Mouse (Mus musculus) limb, embryonic 10.5 days (tissue): ENCODE data around the gene Bicd2. TPM values are rescaled to one million over a fixed set of nuclear protein-coding genes. Genes with fewer than 3 reads are reported as not detected.
A peak's percentile ranks its signal among the peaks of the same experiment; 100 is the strongest.

Experiments used
- DNase-seq: peaks from one replicate; pipeline ENCODE4 v3.0.0-alpha.2; 2017; ENCODE audit warnings: low spot score
- H3K27ac ChIP-seq: fragments of 300-500 bp; sonication (generic); 2 replicates; pipeline ENCODE4 v1.5.1; 2016; ENCODE audit warnings: mild to moderate bottlenecking
- H3K27me3 ChIP-seq: fragments of 300-500 bp; sonication (generic); 2 replicates; pipeline ENCODE4 v1.6.1; 2016; ENCODE audit warnings: low read depth, mild to moderate bottlenecking; ENCODE audit not compliant: poor library complexity, severe bottlenecking
- H3K36me3 ChIP-seq: fragments of 300-500 bp; sonication (generic); 2 replicates; pipeline ENCODE4 v1.6.1; 2016; ENCODE audit warnings: mild to moderate bottlenecking, moderate library complexity
- H3K4me1 ChIP-seq: fragments of 300-500 bp; sonication (generic); 2 replicates; pipeline ENCODE4 v1.6.1; 2016
- H3K4me3 ChIP-seq: fragments of 300-500 bp; sonication (generic); 2 replicates; pipeline ENCODE4 v1.5.1; 2016; ENCODE audit warnings: mild to moderate bottlenecking, moderate library complexity
- H3K9me3 ChIP-seq: fragments of 300-500 bp; sonication (generic); replicated peaks from 2 replicates; pipeline ENCODE4 v1.6.1; 2016; ENCODE audit warnings: mild to moderate bottlenecking
- WGBS: fragments of 180-500 bp; shearing (Covaris S2); methylation state at CpG from one replicate; pipeline ENCODE4 v1.1.7; 2016; 5-methylcytosine and 5-hydroxymethylcytosine counted together
- polyA plus RNA-seq: library from polyadenylated mRNA; unstranded; fragments of >200 nt; fragmentation: Nextera tagmentation; extraction: Ambion mirVana; gene quantifications from 2 replicates; pipeline ENCODE4 v1.2.1, GENCODE M21; 2016

Gene Bicd2
- polyA plus RNA-seq, 1 experiment from 2014 or later, result 31.2 TPM

DNA sequence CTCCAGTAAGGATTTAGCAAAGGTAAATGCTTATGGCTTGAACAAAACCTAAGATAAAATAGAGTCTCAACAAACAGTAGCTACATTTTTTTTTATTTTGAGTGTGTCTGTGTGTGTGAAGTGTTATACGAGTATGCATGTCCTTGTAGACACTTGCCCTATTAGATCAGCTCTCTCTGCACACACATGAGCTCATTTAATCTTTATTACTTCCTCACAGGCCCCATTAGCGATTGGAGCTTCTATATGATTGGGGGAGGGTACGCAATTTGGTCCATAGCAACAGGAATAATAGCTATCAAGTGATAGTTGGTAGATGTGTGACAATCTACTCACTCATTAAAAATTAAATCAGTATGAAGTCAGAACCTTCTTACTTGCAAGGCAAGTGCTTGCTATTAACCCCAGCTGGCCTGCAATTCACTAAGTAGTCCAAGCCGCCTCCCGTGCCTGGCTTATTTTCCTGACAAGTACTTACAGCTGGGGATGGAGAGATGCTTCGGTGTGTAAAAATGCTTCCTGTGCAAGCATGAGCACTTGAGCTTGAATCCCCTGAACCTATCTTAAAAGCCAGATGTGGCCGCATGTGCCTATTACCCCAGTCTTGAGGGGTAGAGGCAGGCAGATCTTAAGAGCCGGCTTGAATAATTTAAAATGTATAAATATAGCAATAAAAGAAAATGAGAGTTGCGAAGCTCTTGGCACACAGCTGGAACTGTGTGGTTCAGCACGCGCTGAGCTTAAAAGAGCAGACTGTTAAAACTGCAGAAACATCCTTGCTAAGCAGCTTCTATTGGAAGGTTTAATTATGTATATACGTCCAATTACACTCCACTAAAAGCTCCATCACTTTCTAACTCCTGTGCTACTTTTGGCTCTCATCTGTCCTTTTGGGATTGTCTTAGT is 6.1 kb upstream of the Bicd2 start:
- DNase-seq, result peak; percentile 54
- H3K27me3 ChIP-seq, result no peaks in the 10 kb centered on the region
- H3K4me1 ChIP-seq, result peaks cover 13% of the 10 kb centered on the region
- H3K27ac ChIP-seq, result no peak overlapping the region
- H3K4me3 ChIP-seq, result no peak overlapping the region
- H3K9me3 ChIP-seq, result no peaks in the 10 kb centered on the region
- no peaks in the 10 kb centered on the region for H3K36me3 ChIP-seq
- 62% methylated on average over 12 of the region's 12 CpGs for WGBS

DNA sequence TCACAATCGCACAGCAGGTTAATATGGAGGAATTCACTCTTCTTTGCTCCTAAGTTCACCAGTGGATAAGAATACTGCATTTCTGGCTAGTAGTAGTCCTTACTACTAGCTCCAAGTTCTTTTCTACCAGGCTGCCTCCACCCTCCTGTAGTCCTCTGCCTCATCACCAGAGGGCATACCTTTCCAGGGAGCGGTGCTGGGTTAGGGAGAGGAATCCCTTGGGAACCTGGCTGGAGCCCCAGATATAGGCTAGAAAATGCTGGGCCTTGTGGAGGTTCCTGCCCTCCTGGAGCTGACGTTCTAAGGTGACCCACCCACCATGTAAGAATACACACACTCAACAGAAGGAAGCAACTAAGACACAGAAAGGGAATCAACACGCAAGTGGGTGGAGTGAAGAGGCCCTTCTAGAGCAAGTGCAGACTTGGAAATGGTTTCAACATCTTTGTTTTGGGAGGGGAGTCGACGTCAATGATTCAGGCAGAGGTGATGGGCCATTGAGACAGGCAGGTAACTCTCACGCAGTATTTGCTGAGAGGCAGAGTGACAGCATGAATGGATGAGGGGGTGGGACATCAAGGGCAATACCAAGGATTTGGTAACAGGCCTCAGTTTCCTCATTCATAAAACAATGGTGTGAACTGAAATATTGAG is 2.4 kb upstream of the Bicd2 start:
- WGBS, result 81% methylated on average over 7 of the region's 7 CpGs
- H3K4me1 ChIP-seq, result peaks cover 39% of the 10 kb centered on the region
- H3K4me3 ChIP-seq, result no peak overlapping the region
- no peak overlapping the region for H3K27ac ChIP-seq
- no peak for DNase-seq
- no peaks in the 10 kb centered on the region for H3K27me3 ChIP-seq
- no peaks in the 10 kb centered on the region for H3K9me3 ChIP-seq
- no peaks in the 10 kb centered on the region for H3K36me3 ChIP-seq

DNA sequence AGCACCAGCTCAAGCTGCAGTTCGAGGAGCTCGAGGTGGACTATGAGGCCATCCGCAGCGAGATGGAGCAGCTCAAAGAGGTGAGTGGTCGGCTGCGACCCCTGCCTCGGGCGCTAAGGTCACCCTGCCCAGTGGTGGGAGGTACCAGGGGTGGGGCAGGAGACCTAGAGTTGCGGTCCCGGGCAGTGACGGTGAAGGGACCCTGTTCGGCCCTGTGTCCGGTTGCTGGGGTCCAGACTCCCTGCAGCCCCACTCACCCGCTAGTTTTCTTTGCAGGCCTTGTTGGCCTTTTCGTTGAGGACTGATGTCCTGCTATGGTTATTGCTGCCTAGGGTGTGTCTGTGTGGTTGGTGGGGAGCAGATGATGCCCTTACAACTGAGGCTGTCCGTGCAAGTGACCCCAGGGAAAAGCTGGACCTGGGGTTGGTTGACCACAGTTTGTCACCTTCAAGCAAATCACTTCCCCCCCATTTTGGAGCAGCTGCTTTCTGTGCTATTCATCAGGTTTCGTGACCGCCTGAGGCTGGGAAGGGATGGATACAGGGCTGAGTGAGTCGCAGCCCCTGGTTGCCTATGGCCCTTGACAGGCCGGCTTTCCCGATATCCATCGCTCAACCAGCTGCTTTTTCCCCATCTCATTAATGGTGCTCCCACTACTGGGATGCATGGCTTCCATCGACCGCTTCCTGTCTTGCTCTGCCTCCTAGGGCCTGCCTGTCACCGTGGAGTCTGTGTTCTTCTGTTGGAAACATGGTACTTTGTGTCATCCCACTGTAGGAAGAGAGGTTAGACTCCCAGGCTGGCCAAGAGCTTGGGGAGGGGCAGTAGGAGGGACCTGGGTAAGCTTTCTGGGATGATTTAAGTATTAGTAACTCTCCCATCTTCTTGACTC is 692 bp downstream of the Bicd2 start:
- H3K27ac ChIP-seq, result peak overlapping the region; percentile 92
- H3K36me3 ChIP-seq, result no peaks in the 10 kb centered on the region; the same call in 1 of the 2 replicates
- peaks cover 45% of the 10 kb centered on the region for H3K4me1 ChIP-seq
- DNase-seq, result peak; percentile 39
- 12% methylated on average over 25 of the region's 25 CpGs for WGBS
- peak overlapping the region; percentile 87 for H3K4me3 ChIP-seq
- H3K27me3 ChIP-seq, result no peaks in the 10 kb centered on the region
- no peaks in the 10 kb centered on the region for H3K9me3 ChIP-seq

DNA sequence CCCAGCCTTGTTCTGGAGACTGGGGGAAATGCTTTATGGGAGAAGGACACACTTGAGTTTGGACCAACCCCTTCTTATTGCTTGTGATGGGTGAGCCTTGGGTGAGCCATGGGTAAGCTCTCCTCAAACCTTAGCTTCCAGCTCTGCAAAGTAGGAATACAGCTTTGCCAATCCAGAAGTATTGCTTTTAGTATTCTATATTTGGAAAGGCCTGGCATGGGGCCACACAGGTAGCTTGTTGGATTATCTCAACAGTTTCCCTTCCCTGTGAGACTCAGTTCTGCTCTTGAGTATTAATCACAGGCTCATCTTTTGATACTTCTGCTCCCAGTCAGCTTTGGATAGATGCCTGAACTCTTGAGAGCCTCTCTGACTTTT is 1.3 kb downstream of the Bicd2 start:
- H3K27ac ChIP-seq, result 0 out of 2 replicates have a peak overlapping the region, but pooled peaks have one; percentile 92
- no peaks in the 10 kb centered on the region; the same call in 1 of the 2 replicates for H3K36me3 ChIP-seq
- H3K4me3 ChIP-seq, result peak overlapping the region; percentile 87
- no peak for DNase-seq
- H3K27me3 ChIP-seq, result no peaks in the 10 kb centered on the region
- H3K9me3 ChIP-seq, result no peaks in the 10 kb centered on the region
- peaks cover 45% of the 10 kb centered on the region for H3K4me1 ChIP-seq

DNA sequence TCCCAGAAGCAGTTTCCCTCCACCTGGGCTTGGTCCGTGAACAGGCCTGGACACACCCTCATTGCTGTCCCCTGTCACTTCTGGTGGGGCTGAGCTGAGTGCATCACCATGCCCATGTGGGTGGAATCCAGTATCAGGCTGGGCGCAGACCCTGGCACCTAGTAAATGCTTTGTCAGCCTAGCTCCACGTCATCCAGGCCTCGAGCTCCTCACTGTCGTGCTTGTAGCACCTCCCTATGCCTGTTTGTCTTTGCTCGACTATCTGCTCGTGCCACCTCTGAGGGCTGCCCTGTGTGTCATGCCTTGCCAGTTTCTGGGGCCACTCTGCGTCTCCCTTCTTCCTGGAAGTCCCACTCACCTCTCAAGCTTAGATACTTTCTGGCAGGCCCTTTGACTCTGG is 3.2 kb downstream of the Bicd2 start:
- Histone ChIP-seq H3K27ac (no peak overlapping the region), H3K4me1 (peaks cover 45% of the 10 kb centered on the region), H3K36me3 (no peaks in the 10 kb centered on the region; the same call in 1 of the 2 replicates), H3K27me3 (no peaks in the 10 kb centered on the region), H3K4me3 (no peak overlapping the region), H3K9me3 (no peaks in the 10 kb centered on the region)
- 89% methylated on average over 8 of the region's 8 CpGs for WGBS
- DNase-seq, result peak; percentile 26

DNA sequence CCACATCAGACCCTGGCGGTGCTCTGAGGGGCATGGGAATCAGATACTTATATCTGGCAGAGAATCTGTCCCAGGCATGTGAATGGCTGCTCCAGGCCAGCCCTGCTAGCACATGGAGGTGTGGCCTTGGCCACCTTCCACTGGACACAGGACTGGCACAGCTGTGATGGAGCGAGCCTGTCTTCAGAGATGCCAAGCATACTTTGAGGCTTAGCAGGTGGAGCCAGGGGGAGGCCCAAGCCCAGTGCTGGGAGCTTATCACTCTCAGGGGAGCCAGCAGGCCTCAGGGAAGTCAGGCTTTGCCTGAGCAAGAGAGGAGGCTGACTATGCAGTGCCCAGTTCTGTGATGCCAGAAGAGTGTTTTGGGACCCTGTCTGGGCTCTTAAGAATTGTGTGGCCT is 4.1 kb downstream of the Bicd2 start:
- no peak overlapping the region for H3K4me3 ChIP-seq

DNA sequence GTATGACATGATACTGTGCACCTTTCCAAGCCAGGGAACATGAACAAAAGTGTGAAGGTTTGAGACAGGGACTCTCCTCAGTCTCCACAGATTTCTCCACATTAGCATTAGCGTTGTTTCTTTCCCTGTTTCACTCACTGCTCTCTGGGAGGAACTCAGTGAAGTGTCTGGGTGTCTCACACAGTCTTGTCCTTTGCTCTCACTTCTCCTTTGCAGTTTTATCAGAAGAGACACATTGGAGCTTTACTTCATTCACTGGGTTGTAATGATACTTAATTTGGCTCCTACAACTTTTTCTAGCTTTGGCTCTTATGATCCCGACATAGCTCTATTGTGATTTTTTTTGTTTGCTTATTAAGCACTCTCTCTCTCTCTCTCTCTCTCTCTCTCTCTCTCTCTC is 7.1 kb downstream of the Bicd2 start:
- Histone ChIP-seq H3K9me3 (no peaks in the 10 kb centered on the region), H3K27ac (no peak overlapping the region), H3K4me1 (peaks cover 22% of the 10 kb centered on the region), H3K4me3 (no peak overlapping the region), H3K27me3 (no peaks in the 10 kb centered on the region), H3K36me3 (no peaks in the 10 kb centered on the region; the same call in 1 of the 2 replicates)
- 93% methylated on average over 2 of the region's 2 CpGs for WGBS
- no peak for DNase-seq

More for the DNA sequence above, 4.1 kb downstream of the Bicd2 start:
- Histone ChIP-seq H3K36me3 (no peaks in the 10 kb centered on the region; the same call in 1 of the 2 replicates), H3K27me3 (no peaks in the 10 kb centered on the region), H3K4me1 (peaks cover 41% of the 10 kb centered on the region), H3K27ac (no peak overlapping the region), H3K9me3 (no peaks in the 10 kb centered on the region)
- WGBS, result 94% methylated on average over 2 of the region's 2 CpGs
- DNase-seq, result no peak

DNA sequence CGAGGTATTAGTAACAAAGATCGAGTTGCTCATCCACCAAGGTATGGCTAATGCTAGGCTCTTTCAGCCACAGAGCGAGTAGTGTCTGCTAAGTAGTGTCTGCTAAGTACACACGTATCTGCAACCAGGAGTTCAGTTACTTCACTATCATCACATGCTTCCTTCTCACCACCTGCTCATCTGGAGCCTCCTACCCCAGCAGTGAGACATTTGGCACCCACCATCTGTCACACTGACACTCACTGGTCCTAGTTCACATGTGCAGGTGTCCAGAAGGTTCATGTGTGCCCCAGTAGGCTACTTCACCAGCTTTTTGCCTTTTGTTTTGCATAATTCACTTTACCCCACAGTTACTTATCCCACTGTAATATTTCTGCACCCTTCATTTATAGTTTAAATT is 8.0 kb downstream of the Bicd2 start:
- Histone ChIP-seq H3K4me1 (peaks cover 14% of the 10 kb centered on the region), H3K36me3 (no peaks in the 10 kb centered on the region; the same call in 1 of the 2 replicates), H3K27ac (no peak overlapping the region), H3K9me3 (no peaks in the 10 kb centered on the region), H3K27me3 (no peaks in the 10 kb centered on the region), H3K4me3 (no peak overlapping the region)
- WGBS, result 89% methylated on average over 4 of the region's 4 CpGs
- no peak for DNase-seq

DNA sequence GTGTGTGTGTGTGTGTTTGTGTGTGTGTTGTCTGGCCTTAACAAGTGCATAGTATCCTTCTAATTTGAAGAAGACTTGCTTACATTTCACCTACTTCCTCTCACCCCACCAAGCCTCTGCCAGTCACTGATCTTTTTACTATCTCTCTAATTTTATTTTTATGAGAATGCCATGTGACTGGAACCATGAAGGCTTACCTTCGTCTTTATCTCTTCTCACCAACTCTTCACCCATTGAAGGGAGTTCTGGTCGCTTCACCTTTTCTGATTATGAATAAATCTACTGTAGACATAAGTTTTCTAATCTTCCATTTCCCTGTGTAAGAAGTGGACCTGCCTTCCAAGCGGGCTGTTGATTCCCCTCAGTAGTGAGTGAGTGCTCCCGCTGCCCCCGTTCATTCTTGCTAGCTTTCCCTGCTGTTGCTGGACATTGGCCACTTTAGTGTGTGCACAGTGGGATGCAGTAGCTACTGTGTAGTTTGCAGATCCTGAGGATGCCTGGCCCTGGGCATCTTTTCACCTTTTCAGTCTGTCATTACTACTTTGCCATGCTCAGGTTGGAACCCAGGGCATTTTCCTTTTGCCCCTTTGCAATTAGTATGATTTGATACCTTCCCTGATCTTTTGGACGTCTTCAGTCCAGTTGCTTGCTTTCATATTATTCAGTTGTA is 8.6 kb downstream of the Bicd2 start:
- Histone ChIP-seq H3K4me3 (no peak overlapping the region), H3K27me3 (no peaks in the 10 kb centered on the region), H3K36me3 (peaks cover under 1% of the 10 kb centered on the region; the same call in 1 of the 2 replicates), H3K27ac (no peak overlapping the region), H3K9me3 (no peaks in the 10 kb centered on the region), H3K4me1 (peaks cover 7% of the 10 kb centered on the region; the same call in 1 of the 2 replicates)
- 93% methylated on average over 6 of the region's 6 CpGs for WGBS
- DNase-seq, result no peak

DNA sequence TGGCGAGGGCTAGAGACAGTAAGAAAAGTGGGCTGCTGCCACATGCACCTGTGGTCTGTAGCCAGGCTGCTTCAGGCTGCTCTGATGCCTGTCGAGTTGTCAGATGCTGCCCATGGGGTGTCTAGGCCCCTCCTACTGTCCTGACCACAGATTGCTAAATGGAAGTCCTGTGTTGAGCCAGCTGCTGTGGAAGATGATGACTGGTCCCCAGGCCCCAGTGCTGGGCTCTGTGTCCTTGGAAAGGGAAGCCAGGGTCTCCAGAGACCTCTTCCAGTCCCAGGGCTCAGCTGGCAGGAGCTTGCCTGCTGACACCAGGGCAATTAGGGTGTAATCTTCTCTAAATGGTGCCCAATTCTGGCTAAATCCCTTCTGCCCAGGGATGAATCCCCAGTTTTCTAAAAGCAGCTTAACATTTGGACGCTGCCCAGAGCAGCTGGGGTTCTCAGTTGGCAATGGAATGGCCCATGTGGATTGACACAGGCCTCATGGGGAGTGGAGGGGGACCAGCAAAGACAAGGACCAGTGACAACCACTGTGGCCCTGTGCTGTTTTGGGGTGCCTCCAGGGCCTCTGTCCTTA is 11.3 kb downstream of the Bicd2 start:
- Histone ChIP-seq H3K27ac (no peak overlapping the region), H3K9me3 (no peaks in the 10 kb centered on the region), H3K4me1 (no peaks in the 10 kb centered on the region), H3K36me3 (peaks cover 24% of the 10 kb centered on the region), H3K4me3 (no peak overlapping the region), H3K27me3 (no peaks in the 10 kb centered on the region)
- no peak for DNase-seq
- 80% methylated on average over 3 of the region's 3 CpGs for WGBS

DNA sequence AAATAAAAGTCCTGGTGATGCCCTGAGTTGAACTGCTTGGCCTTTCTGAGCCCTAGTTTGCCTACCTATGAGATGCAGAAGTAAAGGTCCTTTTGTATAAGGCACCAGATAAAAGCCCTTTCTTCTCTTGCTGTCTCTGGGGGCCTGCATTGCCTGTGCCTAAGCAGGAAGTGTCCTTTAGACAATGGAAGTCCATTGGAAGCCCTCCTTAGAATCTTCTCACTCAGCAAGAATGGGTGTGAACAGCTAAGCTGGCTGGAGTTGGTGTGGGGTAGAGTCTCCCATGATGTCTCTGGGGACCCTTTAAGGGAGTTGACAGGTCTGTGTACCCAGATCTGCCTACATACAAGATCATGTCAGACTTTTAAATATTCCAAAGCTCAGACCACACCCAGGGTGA is 12.0 kb downstream of the Bicd2 start:
- DNase-seq, result no peak
- H3K27ac ChIP-seq, result no peak overlapping the region

DNA sequence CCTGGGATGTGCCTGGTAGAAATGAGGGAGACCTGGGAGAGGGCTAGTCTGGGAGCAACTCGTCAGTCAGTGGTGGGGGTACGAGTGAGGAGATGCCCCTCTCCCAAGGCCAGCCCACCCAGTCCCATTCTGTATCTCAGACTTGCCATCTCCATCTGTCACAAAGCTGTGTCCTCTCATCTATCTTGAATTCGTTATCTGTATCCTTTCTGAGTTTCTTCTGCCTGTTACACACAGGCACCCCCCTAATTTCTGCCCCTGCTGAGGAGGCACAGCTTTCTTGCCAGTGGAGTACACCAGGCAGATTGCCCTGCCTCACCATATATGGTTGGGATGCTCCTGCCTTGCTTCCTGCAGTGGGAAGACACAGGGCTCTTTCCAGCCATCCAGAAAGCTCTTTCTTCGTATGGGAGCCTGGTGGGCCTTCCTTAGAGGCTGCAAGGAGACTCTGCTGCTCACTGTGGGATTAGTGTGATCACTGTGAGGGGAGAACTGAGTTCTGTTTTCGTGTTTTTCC is 12.7 kb downstream of the Bicd2 start:
- peaks cover 28% of the 10 kb centered on the region for H3K36me3 ChIP-seq
- no peak for DNase-seq
- no peaks in the 10 kb centered on the region for H3K27me3 ChIP-seq
- H3K9me3 ChIP-seq, result no peaks in the 10 kb centered on the region
- H3K4me3 ChIP-seq, result no peak overlapping the region
- H3K4me1 ChIP-seq, result no peaks in the 10 kb centered on the region
- no peak overlapping the region for H3K27ac ChIP-seq
- 78% methylated on average over 5 of the region's 5 CpGs for WGBS

More for the DNA sequence above, 12.0 kb downstream of the Bicd2 start:
- Histone ChIP-seq H3K4me1 (no peaks in the 10 kb centered on the region), H3K9me3 (no peaks in the 10 kb centered on the region), H3K27me3 (no peaks in the 10 kb centered on the region), H3K36me3 (peaks cover 28% of the 10 kb centered on the region), H3K4me3 (no peak overlapping the region)
